Mouse (Mus musculus) midbrain, embryonic 15.5 days (tissue): ENCODE measurements around the gene Sytl2. TPM values are rescaled to one million over a fixed set of nuclear protein-coding genes. Genes with fewer than 3 reads are reported as not detected.

Experiments used
- ATAC-seq: fragments of 200-750 bp; cut with Nextera tagmentation; replicated peaks from 2 replicates; pipeline ENCODE4 v1.8.0; 2017; ENCODE audit warnings: moderate TSS enrichment
- H3K27ac ChIP-seq: fragments of 300-500 bp; sonication (generic); 2 replicates; pipeline ENCODE4 v1.5.1; 2015; ENCODE audit warnings: mild to moderate bottlenecking, inconsistent platforms
- H3K27me3 ChIP-seq: fragments of 300-500 bp; sonication (generic); replicated peaks from 2 replicates; pipeline ENCODE4 v1.6.1; 2015; ENCODE audit warnings: inconsistent platforms
- H3K36me3 ChIP-seq: fragments of 300-500 bp; sonication (generic); replicated peaks from 2 replicates; pipeline ENCODE4 v1.6.1; 2015; ENCODE audit warnings: inconsistent platforms
- H3K4me1 ChIP-seq: fragments of 300-500 bp; sonication (generic); 2 replicates; pipeline ENCODE4 v1.6.1; 2015; ENCODE audit warnings: inconsistent platforms
- H3K4me2 ChIP-seq: fragments of 300-500 bp; sonication (generic); 2 replicates; pipeline ENCODE4 v1.6.1; 2015; ENCODE audit warnings: inconsistent platforms, mild to moderate bottlenecking, moderate library complexity
- H3K4me3 ChIP-seq: fragments of 300-500 bp; sonication (generic); 2 replicates; pipeline ENCODE4 v1.5.1; 2015; ENCODE audit warnings: mild to moderate bottlenecking, inconsistent platforms
- H3K9ac ChIP-seq: fragments of 300-500 bp; sonication (generic); 2 replicates; pipeline ENCODE4 v1.6.1; 2015; ENCODE audit warnings: mild to moderate bottlenecking, inconsistent platforms
- H3K9me3 ChIP-seq: fragments of 300-500 bp; sonication (generic); 2 replicates; pipeline ENCODE4 v1.6.1; 2016; ENCODE audit warnings: inconsistent platforms
- WGBS: fragments of 180-500 bp; shearing (Covaris S2); methylation state at CpG from one replicate; pipeline ENCODE4 v1.1.7; 2015; ENCODE audit warnings: mixed read lengths; 5-methylcytosine and 5-hydroxymethylcytosine counted together
- polyA plus RNA-seq: library from polyadenylated mRNA; unstranded; fragments of >200 nt; fragmentation: Nextera tagmentation; extraction: Ambion mirVana; gene quantifications from 2 replicates; pipeline ENCODE4 v1.2.1, GENCODE M21; 2015

Sytl2 gene
- polyA plus RNA-seq: 5.0 and 7.2 TPM in 2 replicates

DNA sequence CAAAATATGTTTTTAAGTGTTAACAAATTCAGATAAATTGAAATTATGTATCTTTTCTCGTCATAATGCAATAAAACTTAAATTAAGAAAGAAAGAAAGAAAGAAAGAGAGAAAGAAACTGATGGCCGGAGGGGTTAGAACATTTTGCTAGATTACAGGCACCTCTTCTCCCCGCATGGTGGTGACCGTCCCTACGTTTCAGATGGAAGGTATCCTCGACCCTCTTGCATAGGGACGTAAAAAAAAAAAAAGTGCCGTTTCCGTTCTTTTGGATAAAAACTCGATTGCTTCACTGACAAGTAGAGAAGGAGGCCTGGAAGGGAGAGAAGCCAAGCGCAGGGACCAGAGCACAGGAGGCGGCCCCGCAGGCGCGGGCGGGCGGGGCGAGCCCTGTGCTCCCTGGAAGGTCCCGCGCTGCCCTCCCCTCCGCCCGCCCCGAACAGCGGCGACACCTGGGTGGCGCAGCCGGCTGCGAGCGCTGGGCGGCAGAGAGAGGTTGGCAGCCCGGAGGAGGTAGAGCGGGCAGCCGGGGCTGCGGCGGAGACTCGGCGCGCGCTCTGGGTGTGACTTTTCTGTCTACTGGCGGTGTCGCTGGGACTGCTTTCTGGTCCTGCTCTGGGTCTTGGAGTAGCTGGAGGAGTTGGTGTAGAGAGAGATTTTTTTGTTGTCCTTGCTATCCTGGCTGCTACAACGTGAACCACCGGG is at the start of gene Sytl2:
Gene Sytl2 (plus strand): TSS at position 311 of the 705 bp plus-strand sequence.
- Histone ChIP-seq H3K27me3 (peaks cover 11% of the 10 kb centered on the region), H3K4me2 (peak within 1 kb of the TSS; percentile 99), H3K36me3 (no peaks in the 10 kb centered on the region), H3K27ac (no peak within 1 kb of the TSS), H3K9ac (peak within 1 kb of the TSS; percentile 75), H3K4me3 (peak within 1 kb of the TSS; percentile 74), H3K9me3 (no peaks in the 10 kb centered on the region), H3K4me1 (peaks cover 7% of the 10 kb centered on the region)
- peak; percentile 91 for ATAC-seq
- WGBS: 1% methylated on average over 43 of the region's 43 CpGs

DNA sequence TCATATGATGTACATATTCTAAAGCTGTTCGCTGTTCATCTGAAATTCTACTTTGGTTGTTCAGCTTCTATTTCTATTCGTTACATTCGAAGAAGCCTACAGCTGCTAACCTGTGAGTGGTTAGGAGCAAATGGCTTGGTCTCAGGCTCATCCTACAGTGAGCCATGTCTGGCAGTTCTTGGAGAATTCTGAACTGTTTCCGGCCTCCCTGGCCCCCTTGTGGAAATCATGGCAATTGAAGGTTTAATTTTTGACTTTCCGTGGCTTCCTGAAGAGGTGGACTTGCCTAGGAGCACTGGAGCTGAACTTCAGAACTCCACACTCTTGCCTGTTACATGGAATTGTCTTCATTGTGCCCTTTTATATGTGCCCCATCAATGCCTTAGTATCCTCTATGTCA is 49.1 kb upstream of the Sytl2 start:
- H3K4me3 ChIP-seq: no peak overlapping the region
- H3K27ac ChIP-seq: no peak overlapping the region
- no peaks in the 10 kb centered on the region for H3K36me3 ChIP-seq
- no peak for ATAC-seq
- H3K9me3 ChIP-seq: no peaks in the 10 kb centered on the region
- no peak overlapping the region for H3K9ac ChIP-seq
- H3K4me1 ChIP-seq: no peaks in the 10 kb centered on the region
- H3K4me2 ChIP-seq: no peak overlapping the region
- WGBS: 73% methylated on average over 5 of the region's 5 CpGs
- no peaks in the 10 kb centered on the region for H3K27me3 ChIP-seq

DNA sequence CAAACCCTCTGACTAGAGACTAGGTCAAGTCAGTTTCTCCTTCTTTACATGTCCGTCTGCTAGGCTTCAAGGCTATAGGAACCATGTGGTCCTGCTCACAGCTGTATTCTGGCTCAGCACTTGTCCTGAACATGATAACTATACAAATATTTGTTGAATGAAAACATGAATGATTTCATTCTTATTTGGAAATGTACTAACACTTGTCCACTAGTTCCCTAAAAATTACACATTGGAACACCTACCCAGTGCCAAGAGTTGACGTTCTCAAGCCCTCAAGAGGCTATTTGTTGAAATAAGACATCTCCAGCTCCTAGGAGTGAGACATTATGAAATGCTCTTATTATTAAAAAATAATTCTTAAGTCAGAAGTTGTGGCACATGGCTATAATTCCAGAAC is 43.4 kb upstream of the Sytl2 start:
- 85% methylated on average over 2 of the region's 2 CpGs for WGBS
- H3K27ac ChIP-seq: no peak overlapping the region
- H3K27me3 ChIP-seq: no peaks in the 10 kb centered on the region
- H3K9me3 ChIP-seq: no peaks in the 10 kb centered on the region
- no peak overlapping the region for H3K9ac ChIP-seq
- ATAC-seq: no peak
- no peaks in the 10 kb centered on the region for H3K36me3 ChIP-seq
- H3K4me3 ChIP-seq: no peak overlapping the region
- H3K4me2 ChIP-seq: no peak overlapping the region
- H3K4me1 ChIP-seq: no peaks in the 10 kb centered on the region

DNA sequence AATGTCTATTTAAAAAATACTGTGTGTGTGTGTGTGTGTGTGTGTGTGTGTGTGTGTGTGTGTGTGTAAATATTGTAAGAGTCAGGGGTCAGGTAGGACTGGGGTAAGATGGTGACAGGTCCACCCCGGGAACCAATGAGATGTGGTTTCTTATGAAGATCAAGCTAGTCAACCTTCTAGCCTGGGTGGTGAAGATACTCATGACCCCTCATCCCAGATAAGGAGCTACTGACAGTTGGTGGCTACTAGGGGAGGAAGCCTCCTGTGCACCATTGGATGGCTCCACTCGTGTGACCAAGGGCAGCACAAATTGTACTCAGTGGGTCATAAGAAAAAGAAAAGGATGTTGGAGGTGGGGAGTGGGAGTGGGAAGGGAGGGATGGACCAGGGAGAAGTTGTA is 42.2 kb upstream of the Sytl2 start:
- Histone ChIP-seq H3K4me2 (no peak overlapping the region), H3K27me3 (no peaks in the 10 kb centered on the region), H3K9me3 (no peaks in the 10 kb centered on the region), H3K4me1 (no peaks in the 10 kb centered on the region), H3K9ac (no peak overlapping the region), H3K36me3 (no peaks in the 10 kb centered on the region), H3K4me3 (no peak overlapping the region), H3K27ac (no peak overlapping the region)
- 89% methylated on average over 2 of the region's 2 CpGs for WGBS
- no peak for ATAC-seq

DNA sequence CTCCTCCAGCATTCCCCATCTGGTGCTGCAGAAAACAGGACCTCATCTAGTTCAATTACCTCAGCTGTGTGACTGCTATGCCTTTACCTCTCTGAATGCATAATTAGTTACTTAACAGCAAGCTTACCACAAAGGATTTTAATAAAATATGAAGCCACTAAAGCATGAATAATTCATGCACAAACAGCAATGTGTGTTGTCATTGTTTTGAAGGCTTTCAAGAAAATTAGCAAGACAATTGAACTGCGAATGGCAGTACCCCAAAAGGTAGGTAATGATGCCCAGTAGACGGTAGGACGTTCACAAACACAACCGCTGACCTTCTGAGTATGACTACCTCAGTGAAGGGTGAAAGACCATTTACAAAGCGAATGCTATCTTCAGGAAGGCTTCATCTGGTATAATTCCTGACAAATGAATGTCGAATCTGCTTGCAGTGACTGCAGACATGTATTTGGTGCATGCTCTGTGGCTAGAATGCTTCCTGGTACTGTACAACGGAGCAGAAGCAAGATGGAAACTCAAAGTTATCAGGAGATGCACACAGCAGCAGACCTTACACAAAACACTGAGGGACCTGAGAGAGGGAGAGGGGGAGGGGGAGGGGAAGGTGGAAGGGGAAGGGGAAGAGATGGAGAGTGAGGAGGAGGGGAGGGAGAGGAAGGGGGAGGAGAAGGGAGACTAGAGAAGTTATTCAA is 40.0 kb upstream of the Sytl2 start:
- peak overlapping the region; percentile 18; the same call in 1 of the 2 replicates for H3K4me3 ChIP-seq

DNA sequence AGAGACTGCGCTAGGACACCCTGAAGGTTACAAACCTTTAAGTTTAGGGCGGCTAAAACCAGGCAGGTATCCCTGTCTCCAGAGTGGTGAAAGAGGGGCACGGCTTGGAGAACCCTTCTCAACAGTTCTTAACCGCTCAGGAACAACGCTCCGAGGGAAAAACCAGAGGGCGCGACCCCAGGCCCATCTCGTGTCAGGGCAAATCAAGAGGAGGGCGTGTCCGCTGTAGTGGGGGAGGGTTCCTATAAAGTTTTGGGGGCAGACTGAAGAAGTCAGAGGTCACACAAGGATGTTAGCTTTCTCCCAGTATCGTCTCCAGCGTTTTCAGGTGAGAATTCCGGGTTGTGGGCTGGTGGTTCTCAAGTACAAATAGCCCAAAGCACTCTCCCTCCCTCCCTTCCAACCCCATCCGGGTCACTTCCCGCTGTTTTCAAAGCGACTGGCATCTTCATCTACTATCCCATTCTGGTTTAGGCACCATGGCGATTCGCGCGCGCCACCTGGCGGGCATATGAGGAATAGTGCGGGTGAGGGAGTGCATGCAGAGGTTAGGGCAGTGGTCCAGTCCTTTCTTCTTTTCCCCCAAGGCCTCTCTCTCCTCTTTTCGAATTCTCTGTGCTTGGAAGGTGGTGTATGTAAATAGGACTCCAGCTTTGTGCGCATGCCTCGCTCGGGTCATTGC is 36.6 kb upstream of the Sytl2 start, which contains the start of gene Ccdc83:
Gene Ccdc83 (minus strand): TSS at position 489 of the 682 bp plus-strand sequence.
- Histone ChIP-seq H3K4me3 (peak within 1 kb of the TSS; percentile 22), H3K27me3 (no peaks in the 10 kb centered on the region), H3K9me3 (no peaks in the 10 kb centered on the region), H3K9ac (no peak within 1 kb of the TSS), H3K36me3 (no peaks in the 10 kb centered on the region), H3K4me1 (peaks cover 5% of the 10 kb centered on the region; the same call in 1 of the 2 replicates), H3K4me2 (peak within 1 kb of the TSS; percentile 45), H3K27ac (no peak within 1 kb of the TSS)
- ATAC-seq: peak; percentile 87
- 6% methylated on average over 28 of the region's 28 CpGs for WGBS

More for the DNA sequence above, 40.0 kb upstream of the Sytl2 start:
- Histone ChIP-seq H3K4me2 (peak overlapping the region; percentile 40), H3K9ac (0 out of 2 replicates have a peak overlapping the region, but pooled peaks have one; percentile 5), H3K27ac (peak overlapping the region; percentile 73), H3K4me1 (peaks cover 5% of the 10 kb centered on the region; the same call in 1 of the 2 replicates), H3K9me3 (no peaks in the 10 kb centered on the region), H3K36me3 (no peaks in the 10 kb centered on the region), H3K27me3 (no peaks in the 10 kb centered on the region)
- 15% methylated on average over 7 of the region's 7 CpGs for WGBS
- ATAC-seq: peak; percentile 90

DNA sequence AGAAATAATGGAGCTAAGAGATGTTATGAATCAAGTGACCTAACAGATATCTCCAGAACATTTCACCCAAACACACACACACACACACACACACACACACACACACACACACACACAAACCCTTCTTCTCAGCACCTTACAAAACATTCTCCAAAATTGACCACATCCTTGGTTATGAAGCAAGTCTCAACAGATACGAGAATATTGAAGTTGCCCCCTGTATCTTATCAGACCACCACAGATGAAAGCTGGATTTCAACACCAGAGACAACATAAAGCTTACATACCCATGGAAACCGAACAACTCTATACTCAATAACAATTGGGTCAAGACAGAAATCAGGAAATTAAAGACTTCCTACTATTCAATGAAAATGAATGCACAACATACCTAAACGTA is 31.9 kb upstream of the Sytl2 start:
- Histone ChIP-seq H3K27ac (no peak overlapping the region), H3K4me1 (peaks cover 4% of the 10 kb centered on the region; the same call in 1 of the 2 replicates), H3K4me3 (no peak overlapping the region), H3K27me3 (no peaks in the 10 kb centered on the region), H3K9me3 (no peaks in the 10 kb centered on the region), H3K4me2 (no peak overlapping the region), H3K9ac (no peak overlapping the region), H3K36me3 (no peaks in the 10 kb centered on the region)
- WGBS: 86% methylated on average over 3 of the region's 3 CpGs
- no peak for ATAC-seq

DNA sequence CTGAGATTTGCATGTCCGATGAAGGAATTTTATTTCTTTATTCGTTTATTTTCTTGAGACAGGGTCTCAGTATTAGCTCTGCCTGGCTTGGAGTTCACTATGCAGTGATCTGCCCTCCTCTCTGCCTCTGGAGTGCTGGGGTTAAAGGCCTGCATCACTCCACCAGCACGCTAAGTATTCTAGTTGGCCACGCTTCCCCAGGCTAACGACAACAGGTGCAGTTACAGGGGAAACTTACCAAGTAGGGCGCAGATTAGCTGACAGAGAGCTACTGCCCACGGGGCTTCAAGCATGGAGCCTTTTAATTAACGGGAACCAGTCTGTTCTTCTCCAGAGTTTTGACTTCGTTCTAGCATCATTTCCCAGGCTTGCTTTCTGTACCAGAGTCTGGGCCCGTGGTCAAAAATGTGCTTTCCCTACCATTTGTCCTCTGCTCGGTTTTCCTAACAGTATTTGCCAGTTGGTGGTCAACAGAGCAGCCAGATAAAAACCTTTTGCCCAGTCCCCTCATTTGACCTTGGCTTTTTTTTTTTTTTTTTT is 27.4 kb upstream of the Sytl2 start:
- no peak for ATAC-seq
- H3K9ac ChIP-seq: no peak overlapping the region
- no peak overlapping the region for H3K4me2 ChIP-seq
- no peaks in the 10 kb centered on the region for H3K9me3 ChIP-seq
- no peaks in the 10 kb centered on the region for H3K36me3 ChIP-seq
- H3K27me3 ChIP-seq: no peaks in the 10 kb centered on the region
- H3K27ac ChIP-seq: no peak overlapping the region
- WGBS: 64% methylated on average over 11 of the region's 11 CpGs
- no peak overlapping the region for H3K4me3 ChIP-seq
- H3K4me1 ChIP-seq: no peaks in the 10 kb centered on the region

DNA sequence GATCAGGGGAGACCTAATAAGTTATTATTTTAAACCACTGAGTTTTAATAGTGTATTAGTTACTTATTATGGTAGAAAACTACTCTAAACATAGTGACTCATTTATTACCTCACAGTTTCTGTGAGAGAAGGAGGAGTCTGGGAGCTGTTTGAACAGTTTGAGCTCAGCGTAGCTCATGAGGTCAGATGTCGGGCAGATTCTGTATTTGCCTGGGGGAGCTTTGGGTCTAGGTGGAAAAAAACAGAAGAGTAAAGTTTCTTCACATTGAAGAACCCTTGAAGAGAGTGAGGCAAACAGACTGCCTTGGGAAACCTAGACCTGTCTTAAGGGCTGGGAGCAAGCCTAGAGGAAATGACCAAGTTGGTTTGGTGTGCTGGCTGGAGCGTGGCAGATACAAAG is 24.8 kb upstream of the Sytl2 start:
- Histone ChIP-seq H3K27me3 (no peaks in the 10 kb centered on the region), H3K27ac (no peak overlapping the region), H3K9me3 (no peaks in the 10 kb centered on the region), H3K4me2 (no peak overlapping the region), H3K9ac (no peak overlapping the region), H3K4me1 (no peaks in the 10 kb centered on the region), H3K36me3 (no peaks in the 10 kb centered on the region), H3K4me3 (no peak overlapping the region)
- ATAC-seq: no peak
- WGBS: 81% methylated on average over 3 of the region's 3 CpGs

DNA sequence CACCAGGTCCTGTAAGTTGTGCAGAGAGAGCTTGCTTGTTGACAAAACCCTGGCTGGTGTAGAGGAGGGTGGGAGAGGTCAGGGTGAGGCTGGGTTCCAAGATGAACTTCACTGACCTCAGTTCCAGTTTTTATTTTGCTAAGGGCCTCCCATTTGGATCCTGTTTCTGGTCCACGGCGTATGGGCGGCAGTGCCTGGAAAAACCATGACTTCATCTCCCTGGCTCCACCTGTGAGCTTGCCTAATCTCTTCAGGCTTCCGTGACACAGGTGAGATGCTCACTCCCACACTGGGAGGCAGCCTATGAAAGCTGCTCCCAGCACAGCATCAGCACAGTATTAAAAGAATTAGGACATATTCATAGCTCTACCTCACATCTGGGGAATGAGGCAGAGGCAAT is 24.3 kb upstream of the Sytl2 start:
- H3K4me1 ChIP-seq: no peaks in the 10 kb centered on the region
- 83% methylated on average over 4 of the region's 4 CpGs for WGBS
- no peak for ATAC-seq

DNA sequence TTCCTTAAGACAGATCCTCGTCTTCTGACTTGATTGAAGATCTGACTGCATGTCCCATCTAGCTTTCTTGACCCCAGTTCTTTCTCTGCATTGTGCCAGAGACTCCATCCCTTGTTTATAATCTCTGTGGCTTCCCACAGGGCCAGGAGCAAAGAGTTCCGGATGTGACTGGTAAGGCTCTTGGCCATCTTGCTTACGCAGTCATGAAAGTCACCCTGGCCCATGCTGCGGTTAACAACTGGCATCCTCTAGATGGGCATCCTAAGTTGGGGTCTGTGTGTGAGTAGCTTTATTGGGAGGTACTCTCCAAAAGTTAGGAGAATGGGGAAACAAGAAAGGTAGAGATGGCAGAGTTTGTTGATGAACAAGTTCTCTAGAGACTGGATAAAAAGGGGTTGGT is 22.9 kb upstream of the Sytl2 start:
- H3K36me3 ChIP-seq: no peaks in the 10 kb centered on the region
- no peak overlapping the region for H3K27ac ChIP-seq
- H3K9me3 ChIP-seq: no peaks in the 10 kb centered on the region
- ATAC-seq: no peak
- H3K9ac ChIP-seq: no peak overlapping the region
- no peaks in the 10 kb centered on the region for H3K4me1 ChIP-seq
- no peak overlapping the region for H3K4me3 ChIP-seq
- H3K27me3 ChIP-seq: no peaks in the 10 kb centered on the region
- no peak overlapping the region for H3K4me2 ChIP-seq
- WGBS: 93% methylated on average over 4 of the region's 4 CpGs

More for the DNA sequence above, 24.3 kb upstream of the Sytl2 start:
- H3K27ac ChIP-seq: no peak overlapping the region
- no peak overlapping the region for H3K9ac ChIP-seq
- H3K4me3 ChIP-seq: no peak overlapping the region
- no peaks in the 10 kb centered on the region for H3K36me3 ChIP-seq
- no peaks in the 10 kb centered on the region for H3K9me3 ChIP-seq
- H3K27me3 ChIP-seq: no peaks in the 10 kb centered on the region
- H3K4me2 ChIP-seq: no peak overlapping the region

DNA sequence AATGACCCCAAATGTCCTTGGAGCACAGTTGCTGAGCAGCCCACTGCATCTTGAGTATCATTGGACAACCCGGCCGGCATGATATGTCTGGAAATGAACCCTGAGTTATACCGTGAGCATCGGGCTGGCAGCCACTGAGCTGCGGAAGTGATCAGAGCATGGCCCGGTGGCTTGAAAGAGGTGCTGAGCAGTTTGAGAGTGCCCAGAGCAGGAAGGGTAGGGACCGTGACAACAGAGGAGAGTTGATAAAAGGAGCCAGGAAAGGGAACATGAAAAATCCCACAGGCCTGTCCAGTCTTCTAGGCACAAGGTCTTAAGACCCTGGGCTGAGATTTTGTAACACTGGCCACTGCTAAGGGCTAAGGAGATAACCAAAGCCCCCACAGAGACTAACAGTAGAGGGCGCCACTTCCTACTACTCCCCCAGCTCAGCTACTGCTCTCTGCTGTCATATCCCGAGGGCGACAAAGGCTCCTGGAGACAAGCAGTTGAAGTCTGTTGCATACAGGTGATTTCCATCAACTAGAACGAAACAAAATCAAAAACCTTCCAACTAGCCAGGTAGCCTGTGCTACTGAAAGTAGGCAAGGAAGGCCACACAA is 21.7 kb upstream of the Sytl2 start:
- WGBS: 67% methylated on average over 11 of the region's 11 CpGs
- Histone ChIP-seq H3K9me3 (no peaks in the 10 kb centered on the region), H3K4me2 (no peak overlapping the region), H3K36me3 (no peaks in the 10 kb centered on the region), H3K9ac (no peak overlapping the region), H3K27ac (no peak overlapping the region), H3K27me3 (no peaks in the 10 kb centered on the region), H3K4me1 (no peaks in the 10 kb centered on the region), H3K4me3 (no peak overlapping the region)
- no peak for ATAC-seq
